Mouse (Mus musculus): ENCODE results near the gene Gm43191. TPM values are rescaled to one million over a fixed set of nuclear protein-coding genes. Genes with fewer than 3 reads are reported as not detected.
"Not testable (repeated sequence)": the region's sequence is repeated elsewhere in the genome, so short reads cannot be mapped to it uniquely, and the experiment has no call there.

Gene Gm43191
- total RNA-seq, 2 experiments from 2014 or later = not detected

- intact Hi-C loops (cut with DNase I) = no loop called here
- no peak for DNase-seq
- peak overlapping the region; percentile 51 for H3K27ac ChIP-seq
- H3K4me3 ChIP-seq = no peak overlapping the region
- no peak for TF ChIP-seq CTCF (IDR thresholded peaks at IDR 0.05)
Measured at GRCm38 (mm10) chr3:116658928-116659565, 22.0 kb downstream of the Gm43191 start.

GRCm38 (mm10) chr3:116656184-116656965 is 24.7 kb downstream of the Gm43191 start:
- no peak overlapping the region for H3K4me3 ChIP-seq
- TF ChIP-seq CTCF (IDR thresholded peaks at IDR 0.05) = no peak
- intact Hi-C loops (cut with DNase I) = no loop called here
- DNase-seq = no peak
- no peak overlapping the region for H3K27ac ChIP-seq

- H3K27ac ChIP-seq; H3K4me3 ChIP-seq; intact Hi-C loops (cut with DNase I); DNase-seq: not testable (repeated sequence)
Measured at GRCm38 (mm10) chr3:116654051-116654450, 27.0 kb downstream of the Gm43191 start.

GRCm38 (mm10) chr3:116653278-116653945 is 27.6 kb downstream of the Gm43191 start:
- DNase-seq = no peak
- intact Hi-C loops (cut with DNase I) = no loop called here
- TF ChIP-seq CTCF (IDR thresholded peaks at IDR 0.05) = no peak
- Histone ChIP-seq H3K4me3 (no peak overlapping the region), H3K27ac (no peak overlapping the region)

DNA sequence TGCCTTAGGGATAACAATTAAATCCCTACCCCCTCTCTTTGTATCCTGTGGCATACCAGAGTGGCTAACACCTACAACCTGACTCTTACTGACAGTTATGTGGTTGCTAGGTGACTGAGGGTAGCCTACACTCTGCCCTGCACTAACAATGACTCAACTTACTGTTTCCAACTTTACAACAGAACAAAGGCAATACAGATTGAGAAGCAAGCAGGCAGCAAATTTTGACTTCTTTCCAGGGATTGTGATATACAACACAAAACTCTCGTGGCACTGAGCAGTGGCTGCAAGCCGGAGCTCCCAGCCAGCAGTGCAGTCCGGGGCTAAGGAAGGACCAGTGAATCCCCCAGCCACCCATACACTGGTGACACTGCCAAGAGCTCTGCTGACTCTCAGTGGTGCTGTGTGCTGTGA is 29.0 kb downstream of the Gm43191 start:
- no peak overlapping the region for H3K4me3 ChIP-seq
- DNase-seq = no peak
- intact Hi-C loops (cut with DNase I) = no loop called here

DNA sequence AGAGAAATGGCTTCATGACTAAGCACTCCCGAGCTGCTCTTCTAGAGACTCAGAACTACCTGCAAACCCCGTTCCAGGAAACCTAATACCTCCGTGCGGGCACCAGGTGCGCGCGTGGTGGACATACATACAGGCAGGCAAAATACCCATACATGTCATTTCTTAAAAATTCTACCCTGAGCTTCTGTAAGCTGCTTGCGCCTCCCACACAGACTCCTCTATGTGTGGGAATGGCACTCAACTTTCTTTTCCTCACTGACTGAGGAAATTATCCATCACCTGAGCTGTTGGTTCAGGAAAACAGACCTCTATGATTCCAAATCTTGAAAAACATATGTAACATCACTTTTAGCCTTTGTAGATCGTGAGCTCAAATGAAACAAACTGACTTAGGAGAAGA is 30.4 kb downstream of the Gm43191 start:
- intact Hi-C loops (cut with DNase I) = no loop called here
- no peak for DNase-seq
- no peak overlapping the region for H3K27ac ChIP-seq
- no peak for TF ChIP-seq CTCF (IDR thresholded peaks at IDR 0.05)
- H3K4me3 ChIP-seq = no peak overlapping the region

More for the DNA sequence above, 29.0 kb downstream of the Gm43191 start:
- TF ChIP-seq CTCF (IDR thresholded peaks at IDR 0.05) = no peak
- no peak overlapping the region for H3K27ac ChIP-seq

DNA sequence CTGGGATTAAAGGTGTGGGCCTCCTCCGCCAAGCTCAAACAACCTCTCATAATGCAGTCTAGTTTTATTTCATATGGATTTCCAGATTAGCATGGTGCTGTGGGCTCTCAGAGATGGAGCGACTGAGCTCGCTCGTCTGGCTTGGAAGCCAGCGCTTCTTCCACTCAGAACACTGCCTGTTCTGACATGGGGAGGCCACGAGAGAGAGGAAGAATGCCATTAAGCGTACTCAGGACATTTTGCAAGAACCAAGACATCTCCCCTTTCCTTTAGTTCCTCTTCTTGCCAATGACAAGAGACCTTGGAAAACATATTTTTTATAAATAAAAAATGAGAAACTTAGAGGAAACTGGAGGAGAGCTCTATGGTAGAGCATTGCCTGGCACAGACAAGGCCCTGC is 32.3 kb downstream of the Gm43191 start:
- H3K27ac ChIP-seq = no peak overlapping the region
- intact Hi-C loops (cut with DNase I) = no loop called here
- no peak for TF ChIP-seq CTCF (IDR thresholded peaks at IDR 0.05)
- H3K4me3 ChIP-seq = no peak overlapping the region
- DNase-seq = no peak

- H3K27ac ChIP-seq = no peak overlapping the region
- TF ChIP-seq CTCF (IDR thresholded peaks at IDR 0.05) = no peak
- H3K4me3 ChIP-seq = no peak overlapping the region
- DNase-seq = no peak
- intact Hi-C loops (cut with DNase I) = no loop called here
Measured at GRCm38 (mm10) chr3:116646387-116646786, 34.7 kb downstream of the Gm43191 start.

DNA sequence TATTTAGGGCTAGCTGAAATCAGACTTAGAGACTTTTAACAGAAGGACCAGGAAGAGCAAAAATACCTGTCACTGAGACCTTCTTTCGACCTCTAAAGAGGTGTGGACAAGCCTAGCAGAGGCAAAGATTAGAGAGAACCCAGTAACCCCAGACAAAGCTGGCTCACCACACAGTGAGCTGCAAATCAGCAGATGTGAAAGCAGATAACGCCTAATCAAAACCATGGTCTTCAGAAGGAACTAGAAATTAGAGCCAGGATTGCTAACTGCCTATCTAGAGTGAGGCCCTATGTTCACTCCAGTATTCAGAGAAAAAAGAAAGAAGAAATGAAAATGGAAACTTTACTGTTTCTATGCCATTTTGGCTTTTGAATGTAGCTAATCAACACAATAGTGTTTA is 38.7 kb downstream of the Gm43191 start:
- TF ChIP-seq CTCF (IDR thresholded peaks at IDR 0.05) = no peak
- H3K27ac ChIP-seq = 0 out of 2 replicates have a peak overlapping the region, but pooled peaks have one; percentile 24
- intact Hi-C loops (cut with DNase I) = no loop called here
- H3K4me3 ChIP-seq = no peak overlapping the region
- no peak for DNase-seq

DNA sequence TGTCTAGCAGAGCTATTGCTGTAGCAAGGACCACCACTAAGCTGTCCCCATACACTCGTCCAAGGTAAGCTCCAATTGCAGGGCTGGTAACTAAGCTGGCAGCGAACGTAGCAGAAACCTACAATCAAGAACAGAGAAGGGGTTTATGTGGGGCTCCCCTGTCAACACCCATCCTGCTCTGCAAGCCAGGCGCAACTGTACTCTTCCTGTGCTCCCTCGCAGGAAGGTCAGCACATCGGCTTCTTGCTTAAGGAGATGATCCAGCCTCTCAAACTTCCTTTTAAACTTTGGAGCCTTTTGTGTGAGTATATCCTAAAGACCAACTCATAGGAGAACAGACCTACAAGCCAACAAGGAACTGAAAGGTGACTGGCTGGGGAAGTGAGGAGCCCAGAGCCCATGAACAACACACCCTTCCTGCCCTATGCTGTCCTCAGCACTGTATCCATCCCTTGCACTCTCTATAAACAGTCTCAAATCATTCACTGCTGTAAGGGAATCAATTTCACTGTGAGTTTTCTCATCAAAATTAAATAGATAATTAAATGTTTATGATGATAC is 39.2 kb downstream of the Gm43191 start:
- intact Hi-C loops (cut with DNase I) = no loop called here
- Histone ChIP-seq H3K4me3 (no peak overlapping the region; the same call in 1 of the 2 replicates), H3K27ac (peak overlapping the region; percentile 24; the same call in 1 of the 2 replicates)
- TF ChIP-seq CTCF (IDR thresholded peaks at IDR 0.05) = no peak
- DNase-seq = no peak

DNA sequence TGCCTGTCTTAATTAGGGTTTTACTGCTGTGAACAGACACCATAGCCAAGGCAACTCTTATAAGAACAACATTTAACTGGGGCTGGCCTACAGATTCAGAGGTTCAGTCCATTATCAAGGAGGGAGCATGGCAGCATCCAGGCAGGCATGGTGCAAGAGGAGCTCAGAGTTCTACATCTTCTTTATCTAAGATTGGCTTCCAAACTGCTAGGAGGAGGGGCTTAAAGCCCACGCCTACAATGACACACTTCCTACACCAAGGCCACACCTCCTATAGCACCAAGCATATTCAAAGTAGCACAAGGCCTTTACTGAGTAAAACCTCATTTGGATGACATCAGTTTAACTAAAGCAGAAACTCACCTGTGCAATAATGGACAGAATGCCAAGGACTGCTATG is 41.0 kb downstream of the Gm43191 start:
- no peak for TF ChIP-seq CTCF (IDR thresholded peaks at IDR 0.05)
- no peak for DNase-seq
- Histone ChIP-seq H3K27ac (no peak overlapping the region), H3K4me3 (no peak overlapping the region)
- intact Hi-C loops (cut with DNase I) = no loop called here

DNA sequence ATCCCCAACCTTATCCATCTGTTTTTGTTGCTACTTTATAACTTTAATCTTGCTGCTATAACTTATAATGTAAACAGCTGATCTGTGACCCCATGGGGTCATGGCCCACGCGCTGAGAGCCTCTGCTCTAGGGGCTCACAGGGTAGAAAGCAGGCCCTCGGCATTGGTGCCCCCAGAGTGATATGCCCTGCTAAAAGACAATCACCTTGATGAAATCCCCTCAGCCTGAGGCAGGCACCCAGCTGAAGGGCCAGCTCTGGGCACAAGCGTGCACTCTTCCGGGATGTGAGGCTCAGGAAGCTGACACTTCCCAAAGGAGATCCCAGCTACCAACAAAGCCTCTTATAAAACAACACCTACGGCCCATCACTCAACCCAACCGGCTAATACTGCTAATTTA is 42.5 kb downstream of the Gm43191 start:
- DNase-seq = no peak
- peak overlapping the region; percentile 78 for H3K27ac ChIP-seq
- intact Hi-C loops (cut with DNase I) = no loop called here
- H3K4me3 ChIP-seq = peak overlapping the region; percentile 22; the same call in 1 of the 2 replicates
- TF ChIP-seq CTCF (IDR thresholded peaks at IDR 0.05) = no peak
